Mouse (Mus musculus): ENCODE data around the gene Stat4.

Gene Stat4

DNA sequence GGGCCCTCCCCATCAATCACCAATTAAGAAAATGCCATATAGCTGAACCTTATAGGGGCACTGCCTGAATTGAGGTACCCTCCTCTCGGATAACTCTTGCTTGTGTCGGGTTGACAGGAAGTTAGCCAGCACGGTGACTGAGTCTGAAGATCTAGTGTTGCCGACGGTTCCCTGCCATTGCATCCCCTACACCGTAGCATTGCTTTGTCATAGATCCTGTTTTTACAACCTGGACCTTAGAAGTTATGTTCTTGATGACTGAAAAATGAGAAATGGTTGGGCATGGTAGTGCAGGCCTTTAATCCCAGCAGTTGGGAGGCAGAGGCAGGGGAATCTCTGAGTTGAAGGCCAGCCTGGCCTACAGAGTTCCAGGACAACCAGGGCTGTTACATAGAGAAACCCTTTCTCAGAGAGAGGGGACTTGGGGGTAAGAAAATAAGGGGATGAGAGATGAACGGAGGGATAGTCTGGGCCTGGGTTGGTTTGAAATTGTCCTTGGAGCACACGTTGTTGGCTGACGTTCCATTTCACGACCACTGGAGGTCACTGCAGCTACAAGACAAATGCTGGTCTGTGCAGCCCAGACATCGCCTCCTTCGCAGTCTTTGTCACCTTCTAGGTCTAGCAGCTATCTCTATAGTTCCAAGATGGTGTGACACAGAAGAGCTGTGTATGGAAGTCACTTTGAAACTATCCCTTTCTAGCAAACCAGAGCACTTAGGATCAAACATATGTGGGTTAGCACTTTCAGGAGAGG, 159.4 kb downstream of the Stat4 start:
- no peak for DNase-seq (ENCODE audit: low spot score)

DNA sequence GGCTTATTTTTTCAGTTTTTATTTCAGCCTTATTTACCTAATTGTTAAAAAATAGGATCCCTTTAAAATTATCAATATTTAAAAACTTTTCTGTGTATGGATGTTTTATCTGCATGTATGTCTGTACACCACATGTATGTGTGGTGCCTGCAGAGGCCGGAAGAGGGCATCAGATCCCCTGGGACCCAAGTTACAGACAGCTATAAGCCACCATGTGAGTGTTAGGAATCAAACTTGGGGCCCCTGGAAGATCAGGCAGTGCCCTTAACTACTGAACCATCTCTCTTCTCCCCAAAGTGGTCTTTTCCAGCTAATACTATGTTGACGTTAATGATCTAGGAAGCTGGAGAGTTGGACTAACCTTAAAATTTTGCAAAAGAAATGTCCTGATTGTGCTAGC, 160.5 kb downstream of the Stat4 start:
- DNase-seq (ENCODE audit: low spot score): no peak

DNA sequence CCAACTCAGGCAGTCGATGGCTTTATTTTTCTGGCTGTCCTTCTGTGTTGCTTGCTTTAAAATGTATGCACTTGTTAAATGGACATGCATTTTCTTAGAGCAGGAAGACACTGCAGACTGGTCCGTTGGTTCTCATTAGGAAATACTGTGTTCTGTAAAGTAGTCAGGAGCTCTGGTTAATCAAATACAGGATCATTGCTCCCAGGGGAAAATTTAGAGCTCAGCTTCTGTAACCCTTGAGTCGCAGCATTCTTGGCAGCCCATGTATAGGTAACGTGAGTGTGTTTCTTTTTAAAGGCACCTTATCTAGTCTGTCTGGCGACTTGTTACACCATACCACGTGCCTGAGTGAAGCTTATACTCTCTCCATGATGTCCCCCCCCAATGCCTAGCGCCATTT, 161.2 kb downstream of the Stat4 start:
- no peak for DNase-seq (ENCODE audit: low spot score)

DNA sequence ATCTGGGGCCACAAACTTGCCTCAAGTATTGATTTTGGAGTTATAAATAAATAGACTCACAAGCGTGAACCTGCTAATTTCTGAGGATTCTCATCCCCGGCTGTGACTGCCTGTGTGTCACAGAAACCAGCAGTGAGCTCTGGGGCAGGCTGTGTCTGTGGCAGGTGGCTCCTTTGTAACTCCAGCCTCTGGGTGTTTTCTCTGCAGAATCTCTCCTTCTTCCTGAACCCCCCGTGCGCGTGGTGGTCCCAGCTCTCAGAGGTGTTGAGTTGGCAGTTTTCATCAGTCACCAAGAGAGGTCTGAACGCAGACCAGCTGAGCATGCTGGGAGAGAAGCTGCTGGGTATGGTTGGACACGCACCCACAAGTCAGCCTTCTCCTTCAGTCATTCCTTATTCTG, 161.7 kb downstream of the Stat4 start:
- no peak for DNase-seq (ENCODE audit: low spot score)

DNA sequence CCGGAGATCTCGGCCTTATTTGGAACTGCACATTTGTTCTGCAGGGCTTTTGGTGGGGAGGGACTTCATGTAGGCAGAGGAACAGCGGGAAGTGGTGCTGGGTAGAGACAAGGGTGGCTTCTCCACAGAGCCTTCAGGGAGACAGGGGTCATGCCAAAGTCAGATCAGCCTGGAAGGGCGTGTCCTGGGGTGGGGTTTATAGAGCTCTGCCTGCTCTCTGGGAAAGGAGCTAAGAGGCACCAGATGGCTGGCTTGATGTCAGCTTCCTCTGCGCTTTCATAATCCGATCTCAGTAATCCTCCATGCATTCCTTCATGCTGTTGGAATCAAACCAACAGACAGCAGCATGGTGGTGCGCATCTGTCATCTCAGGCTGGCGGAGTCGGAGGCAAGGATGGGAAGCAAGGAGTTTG, 163.0 kb downstream of the Stat4 start:
- no peak for DNase-seq (ENCODE audit: low spot score)

DNA sequence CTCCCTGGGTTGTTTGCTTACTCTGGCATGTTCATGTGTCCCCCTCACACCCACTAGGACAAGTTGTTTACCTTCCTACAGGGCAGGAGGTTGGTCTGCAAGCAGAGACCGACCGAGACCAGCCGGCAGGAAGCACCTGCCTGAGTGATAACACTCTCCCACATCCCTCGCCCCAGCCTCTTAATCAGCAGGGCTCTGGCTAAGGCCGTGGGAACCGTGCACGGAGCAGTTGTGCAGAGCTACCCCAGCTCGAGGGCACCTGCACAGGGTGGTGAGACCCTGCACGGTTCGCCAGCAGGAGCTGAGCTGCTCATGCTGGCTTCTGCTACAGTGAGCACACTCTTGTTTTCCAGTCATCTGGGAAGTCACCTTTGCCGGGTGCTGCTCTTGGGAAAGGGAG, 163.7 kb downstream of the Stat4 start:
- no peak for DNase-seq (ENCODE audit: low spot score)

DNA sequence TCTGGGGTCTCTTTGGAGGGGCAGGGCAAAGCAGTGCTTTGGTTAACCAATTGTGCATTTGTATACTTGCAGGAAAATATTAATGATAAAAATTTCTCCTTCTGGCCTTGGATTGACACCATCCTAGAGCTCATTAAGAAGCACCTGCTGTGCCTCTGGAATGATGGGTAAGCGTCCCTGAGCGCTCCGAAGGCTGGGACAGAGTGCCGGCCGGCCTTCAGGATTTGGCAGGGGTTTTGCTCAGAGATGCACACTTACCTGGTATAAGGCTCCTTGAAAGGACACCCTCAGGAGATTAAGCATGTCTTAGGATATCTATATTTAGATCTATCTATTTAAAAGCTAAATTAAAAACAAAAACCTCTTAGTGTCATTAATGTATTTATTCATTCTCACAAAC, 164.2 kb downstream of the Stat4 start:
- no peak for DNase-seq (ENCODE audit: low spot score)

DNA sequence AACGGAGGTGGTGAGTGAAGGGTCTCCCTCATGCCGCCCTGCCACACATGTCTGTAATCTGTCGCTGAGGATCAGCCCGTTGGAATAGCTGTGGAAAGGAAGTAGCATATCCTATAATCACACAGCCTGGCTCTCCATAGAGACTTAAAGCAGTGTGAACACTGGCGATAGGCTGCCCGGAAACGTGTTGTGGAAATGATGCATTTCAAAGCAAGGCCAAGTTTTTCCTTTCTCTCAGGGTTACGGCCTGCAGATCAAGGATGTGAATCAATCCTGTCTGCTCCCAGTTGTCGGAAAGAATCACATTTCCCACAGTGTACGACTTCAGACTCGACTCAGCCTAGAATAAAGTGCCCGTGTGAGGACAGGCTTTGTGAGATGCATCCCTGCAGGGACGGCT, 165.4 kb downstream of the Stat4 start:
- no peak for DNase-seq (ENCODE audit: low spot score)

DNA sequence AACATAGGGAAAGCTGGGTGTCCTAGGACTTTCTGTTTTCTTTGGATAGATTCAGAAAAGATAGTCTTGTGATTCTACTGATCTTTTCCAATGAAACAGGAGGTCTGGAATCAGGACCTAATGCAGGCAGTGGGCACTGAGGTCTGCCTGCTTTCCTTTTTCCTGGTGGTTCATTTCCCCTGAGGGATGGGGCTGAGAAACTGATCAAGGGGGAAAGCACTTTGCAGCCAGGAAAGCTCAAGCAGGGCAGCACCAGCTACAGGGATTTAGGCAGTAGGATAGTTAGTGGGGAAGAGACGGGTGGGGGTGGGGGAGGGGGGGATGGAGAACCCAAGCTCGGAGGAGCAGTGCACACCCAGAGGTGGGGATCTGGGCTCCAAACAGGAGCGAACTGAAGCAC, 166.0 kb downstream of the Stat4 start:
- no peak for DNase-seq (ENCODE audit: low spot score)

DNA sequence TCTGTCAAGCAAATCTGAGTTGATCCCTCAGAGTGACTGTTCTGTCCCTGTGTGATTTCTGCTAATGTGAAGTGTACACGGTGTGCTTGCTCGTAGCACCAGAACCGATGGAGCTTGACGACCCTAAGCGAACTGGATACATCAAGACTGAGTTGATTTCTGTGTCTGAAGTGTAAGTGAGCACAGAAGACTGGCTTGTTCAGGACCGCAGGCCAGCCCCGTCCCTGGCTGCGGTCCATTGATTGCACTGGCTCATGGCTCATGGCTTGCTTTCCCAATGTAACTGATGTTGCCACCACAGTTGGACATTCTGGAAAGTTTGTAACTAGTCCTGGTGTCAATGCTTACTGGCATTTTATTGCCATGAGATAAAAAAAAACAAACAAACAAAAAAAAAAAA, 167.9 kb downstream of the Stat4 start:
- no peak for DNase-seq (ENCODE audit: low spot score)

DNA sequence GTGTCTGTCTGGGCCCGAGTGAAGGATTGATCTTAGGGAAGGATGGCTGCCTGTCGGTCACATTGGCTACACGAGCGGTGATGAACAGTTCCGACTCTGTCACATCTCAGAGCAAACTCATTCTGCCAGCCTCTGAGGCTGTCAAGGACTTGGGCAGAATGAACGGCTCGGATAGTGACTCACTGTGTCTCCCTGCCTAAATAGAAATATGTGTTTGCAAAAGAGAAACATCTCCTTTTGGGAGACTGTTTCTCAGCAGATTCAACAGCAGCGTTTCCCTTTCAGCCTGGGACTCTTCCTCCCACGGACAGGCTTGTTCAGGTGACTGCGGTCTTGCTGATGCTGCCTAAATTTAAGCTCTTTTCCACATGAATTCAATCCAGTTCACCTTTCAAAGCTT, 169.4 kb downstream of the Stat4 start:
- no peak for DNase-seq (ENCODE audit: low spot score)
